Mouse (Mus musculus) cerebellum, postnatal 10 days (tissue): ENCODE measurements at regions not wholly inside any gene's neighbourhood (a gene's known extent, or its start where the extent isn't known, plus 50 kb on each side); places are given as distances from the start of the nearest gene placed in this dataset.

Source experiments
- DNase-seq, 2 experiments: peaks; one replicate each; pipeline ENCODE4 v3.0.0; 2021; ENCODE audit warnings: mixed read lengths in 2 of 2

DNA sequence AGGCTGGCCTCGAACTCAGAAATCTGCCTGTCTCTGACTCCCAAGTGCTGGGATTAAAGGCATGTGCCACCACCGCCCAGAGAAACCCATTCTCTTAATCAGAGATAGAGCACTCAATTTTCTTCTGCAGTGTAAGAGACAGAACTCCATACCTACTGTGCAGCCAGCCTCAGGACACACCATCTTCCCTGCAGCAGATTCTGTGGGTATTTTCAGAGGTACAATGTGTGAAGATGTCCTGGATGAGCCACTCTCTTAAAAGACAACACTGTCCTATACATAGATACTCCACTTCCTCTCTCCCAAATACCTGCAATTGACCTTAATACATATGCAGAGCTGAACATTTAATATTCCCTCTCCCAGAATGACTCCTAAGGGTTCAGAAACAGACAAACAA is 111.5 kb downstream of the Nr1d2 start:
- no peak for DNase-seq

DNA sequence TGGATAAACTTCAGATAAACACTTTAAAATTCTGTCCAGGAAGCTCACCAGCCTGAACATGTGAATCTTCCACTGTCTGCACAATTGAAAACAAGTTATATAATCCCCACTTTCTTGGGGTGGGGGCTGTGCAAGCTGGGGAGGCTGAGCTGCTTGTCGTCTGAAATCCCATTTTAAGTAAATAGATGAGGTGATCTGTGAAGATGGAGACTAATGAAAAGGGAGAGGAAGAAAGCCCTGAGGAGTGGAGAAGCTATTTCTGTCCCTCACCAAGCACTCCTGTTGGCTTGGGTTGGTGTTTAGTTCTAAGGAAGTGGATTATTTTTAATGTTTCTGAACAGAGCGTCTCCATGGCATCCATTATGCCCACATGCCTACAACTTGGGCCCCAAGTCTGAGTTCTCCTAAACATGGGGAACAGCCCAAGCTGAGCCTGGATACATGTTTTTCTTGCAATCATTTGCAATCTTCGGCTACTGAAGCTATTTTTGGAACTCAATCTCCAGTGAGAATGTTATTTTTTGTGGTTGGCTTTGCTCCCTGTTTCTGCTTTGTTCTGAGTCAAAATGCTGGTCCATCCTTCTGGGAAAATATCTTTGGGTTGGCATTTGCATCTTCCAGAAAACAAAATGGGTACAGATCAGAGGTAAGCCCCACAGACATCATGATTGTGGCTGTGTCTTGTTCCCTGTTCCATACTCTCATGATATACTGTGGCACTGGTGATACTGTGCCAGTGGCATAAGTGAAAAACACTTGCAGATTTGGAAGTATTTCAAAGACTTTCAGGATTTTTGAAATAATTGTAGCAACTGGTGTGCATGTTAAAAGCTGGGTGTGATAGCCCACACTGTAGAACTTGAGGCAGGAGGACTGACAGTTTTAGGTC is 131.8 kb downstream of the Nr1d2 start:
- no peak for DNase-seq

GRCm38 (mm10) chr14:18105606-18106005 is 133.3 kb downstream of the Nr1d2 start:
- DNase-seq, result peak in 1 of 2 experiments; percentile 4

GRCm38 (mm10) chr14:18100195-18100594 is 138.7 kb downstream of the Nr1d2 start:
- no peak for DNase-seq
